Mouse (Mus musculus): ENCODE data around the gene Gm10097. TPM values are rescaled to one million over a fixed set of nuclear protein-coding genes. Genes with fewer than 3 reads are reported as not detected.

Gene Gm10097
- total and polyA plus RNA-seq, 2 experiments from 2014 or later, result 0.08 TPM; not detected in 1

DNA sequence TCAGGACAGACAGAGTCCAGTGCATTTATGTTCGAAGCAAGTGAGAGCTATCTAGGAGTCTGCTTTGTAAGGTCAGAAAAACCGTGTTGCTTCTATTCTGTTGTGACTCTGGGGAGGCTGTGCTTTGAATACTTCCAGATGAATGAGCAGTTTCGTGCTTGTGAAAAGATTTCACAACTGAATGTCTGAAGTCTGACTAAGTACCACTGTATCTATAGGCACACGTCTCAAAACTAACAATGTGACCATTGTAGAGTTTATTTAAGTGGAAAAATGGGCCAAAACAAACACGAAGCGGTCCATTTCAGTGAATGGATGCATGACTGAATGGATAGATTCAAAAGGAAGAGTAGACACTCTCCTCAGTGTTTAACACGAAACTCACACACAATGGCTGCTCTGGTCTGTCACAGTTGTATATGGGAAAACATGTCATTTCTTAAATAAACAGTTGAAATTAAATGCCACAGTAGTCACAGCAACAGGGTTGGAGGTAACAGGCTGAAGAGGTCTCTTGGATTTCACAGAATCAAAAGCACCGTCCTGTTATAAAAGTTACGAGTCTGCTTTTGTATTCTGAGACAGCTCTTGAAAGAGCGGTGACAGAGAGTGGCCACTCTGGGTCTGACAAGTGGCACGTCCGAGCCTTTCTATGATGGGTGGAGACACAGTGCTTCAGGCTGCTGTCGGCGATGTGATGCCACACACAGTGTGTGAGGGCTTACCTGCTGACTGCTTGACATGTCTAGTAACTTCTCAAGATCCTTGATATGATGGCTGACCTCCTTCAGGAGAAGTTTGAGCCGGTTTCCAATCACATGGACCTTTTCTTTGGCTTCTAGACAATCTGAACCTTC, 36.6 kb upstream of the Gm10097 start:
- Histone ChIP-seq H3K4me1 (ENCODE audit: insufficient read depth, low read length) (no peaks in the 10 kb centered on the region), H3K27ac (no peak overlapping the region), H3K4me2 (ENCODE audit: low read depth, low read length) (no peak overlapping the region), H3K27me3 (ENCODE audit: insufficient read depth, low read length) (no peaks in the 10 kb centered on the region), H3K9ac (replicated peaks; ENCODE audit: low read length) (no peak overlapping the region), H3K4me3 (ENCODE audit: low read length) (no peak overlapping the region), H3K36me3 (ENCODE audit: insufficient read depth, low read length) (peaks cover 18% of the 10 kb centered on the region), H3K9me3 (ENCODE audit: low read length) (no peaks in the 10 kb centered on the region)
- TF ChIP-seq CTCF (IDR thresholded peaks at IDR 0.05; ENCODE audit: low read depth), result no peak
- ATAC-seq, result peak; percentile 67
- WGBS, result 35% methylated on average over 15 of the region's 15 CpGs
- DNase-seq (ENCODE audit: low spot score), result no peak

DNA sequence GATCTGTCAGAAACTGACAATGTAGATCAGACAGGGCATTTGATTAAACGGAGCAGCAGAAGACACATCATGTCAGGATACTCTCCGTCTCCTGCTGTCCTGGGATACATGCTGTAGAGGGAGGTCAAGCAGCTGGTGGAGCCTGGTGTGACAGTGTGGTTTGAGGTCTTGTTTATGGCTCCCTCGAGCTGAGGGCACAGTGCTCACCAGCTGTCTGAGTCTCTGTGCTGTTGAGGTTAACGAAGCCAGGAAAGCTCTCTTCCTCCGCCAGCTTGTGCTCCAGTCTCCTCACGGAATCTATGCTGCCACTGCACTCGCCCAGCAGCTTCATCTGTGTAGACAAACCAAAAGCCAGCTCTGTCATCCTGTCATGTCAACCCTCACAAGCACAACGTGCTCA, 27.7 kb upstream of the Gm10097 start:
- Histone ChIP-seq H3K9ac (replicated peaks; ENCODE audit: low read length) (no peak overlapping the region), H3K27me3 (ENCODE audit: insufficient read depth, low read length) (no peaks in the 10 kb centered on the region), H3K9me3 (ENCODE audit: low read length) (no peaks in the 10 kb centered on the region), H3K4me1 (ENCODE audit: insufficient read depth, low read length) (no peaks in the 10 kb centered on the region), H3K36me3 (ENCODE audit: insufficient read depth, low read length) (peaks cover 29% of the 10 kb centered on the region; the same call in 1 of the 2 replicates), H3K27ac (no peak overlapping the region), H3K4me3 (ENCODE audit: low read length) (no peak overlapping the region), H3K4me2 (ENCODE audit: low read depth, low read length) (no peak overlapping the region)
- no peak for DNase-seq (ENCODE audit: low spot score)
- no peak for ATAC-seq
- 57% methylated on average over 8 of the region's 8 CpGs for WGBS
- TF ChIP-seq CTCF (IDR thresholded peaks at IDR 0.05; ENCODE audit: low read depth), result no peak

DNA sequence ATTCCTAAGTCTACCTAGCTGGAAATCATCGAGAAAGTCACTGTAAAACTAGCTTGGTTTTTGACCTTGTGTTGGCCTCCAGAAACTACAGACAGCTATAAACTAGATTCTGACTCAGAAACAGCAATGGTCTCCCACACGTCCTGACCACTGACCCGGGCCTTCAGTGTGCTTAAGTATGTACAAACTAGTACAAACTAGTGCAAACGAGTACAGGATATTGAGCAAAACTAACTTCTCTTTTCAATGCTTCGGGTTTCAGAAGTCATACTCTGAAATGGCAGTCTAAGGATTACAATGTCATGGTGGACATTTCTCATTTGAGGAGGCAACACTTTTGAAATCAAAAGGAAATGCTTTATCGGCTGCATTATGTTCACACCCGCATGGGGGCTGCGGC, 24.5 kb upstream of the Gm10097 start:
- TF ChIP-seq CTCF (IDR thresholded peaks at IDR 0.05; ENCODE audit: low read depth), result no peak
- Histone ChIP-seq H3K27ac (no peak overlapping the region), H3K36me3 (ENCODE audit: insufficient read depth, low read length) (peaks cover 33% of the 10 kb centered on the region), H3K27me3 (ENCODE audit: insufficient read depth, low read length) (no peaks in the 10 kb centered on the region), H3K4me1 (ENCODE audit: insufficient read depth, low read length) (no peaks in the 10 kb centered on the region), H3K4me2 (ENCODE audit: low read depth, low read length) (no peak overlapping the region), H3K4me3 (ENCODE audit: low read length) (no peak overlapping the region), H3K9ac (replicated peaks; ENCODE audit: low read length) (no peak overlapping the region), H3K9me3 (ENCODE audit: low read length) (no peaks in the 10 kb centered on the region)
- WGBS, result 95% methylated on average over 8 of the region's 8 CpGs
- no peak for DNase-seq (ENCODE audit: low spot score)
- no peak for ATAC-seq

GRCm38 (mm10) chr10:5045213-5045612, 23.8 kb upstream of the Gm10097 start:
- 65% methylated on average over 7 of the region's 7 CpGs for WGBS
- ATAC-seq (peak; percentile 53; the same call in 1 of the 2 replicates), DNase-seq (ENCODE audit: low spot score) (no peak)
- Histone ChIP-seq H3K9ac (replicated peaks; ENCODE audit: low read length) (no peak overlapping the region), H3K4me1 (ENCODE audit: insufficient read depth, low read length) (no peaks in the 10 kb centered on the region), H3K36me3 (ENCODE audit: insufficient read depth, low read length) (peaks cover 28% of the 10 kb centered on the region), H3K9me3 (ENCODE audit: low read length) (no peaks in the 10 kb centered on the region), H3K4me3 (ENCODE audit: low read length) (no peak overlapping the region), H3K27ac (no peak overlapping the region), H3K27me3 (ENCODE audit: insufficient read depth, low read length) (no peaks in the 10 kb centered on the region), H3K4me2 (ENCODE audit: low read depth, low read length) (no peak overlapping the region)
- no peak for TF ChIP-seq CTCF (IDR thresholded peaks at IDR 0.05; ENCODE audit: low read depth)

- Histone ChIP-seq H3K9ac (replicated peaks; ENCODE audit: low read length) (no peak overlapping the region), H3K27me3 (ENCODE audit: insufficient read depth, low read length) (no peaks in the 10 kb centered on the region), H3K4me2 (ENCODE audit: low read depth, low read length) (no peak overlapping the region), H3K9me3 (ENCODE audit: low read length) (no peaks in the 10 kb centered on the region), H3K4me1 (ENCODE audit: insufficient read depth, low read length) (no peaks in the 10 kb centered on the region), H3K36me3 (ENCODE audit: insufficient read depth, low read length) (peaks cover 23% of the 10 kb centered on the region), H3K27ac (no peak overlapping the region), H3K4me3 (ENCODE audit: low read length) (no peak overlapping the region)
- WGBS, result 90% methylated on average over 5 of the region's 5 CpGs
- no peak for TF ChIP-seq CTCF (IDR thresholded peaks at IDR 0.05; ENCODE audit: low read depth)
- DNase-seq (ENCODE audit: low spot score) (no peak), ATAC-seq (no peak)
These were observed 23.3 kb upstream of the Gm10097 start for GRCm38 (mm10) chr10:5045671-5046070.

DNA sequence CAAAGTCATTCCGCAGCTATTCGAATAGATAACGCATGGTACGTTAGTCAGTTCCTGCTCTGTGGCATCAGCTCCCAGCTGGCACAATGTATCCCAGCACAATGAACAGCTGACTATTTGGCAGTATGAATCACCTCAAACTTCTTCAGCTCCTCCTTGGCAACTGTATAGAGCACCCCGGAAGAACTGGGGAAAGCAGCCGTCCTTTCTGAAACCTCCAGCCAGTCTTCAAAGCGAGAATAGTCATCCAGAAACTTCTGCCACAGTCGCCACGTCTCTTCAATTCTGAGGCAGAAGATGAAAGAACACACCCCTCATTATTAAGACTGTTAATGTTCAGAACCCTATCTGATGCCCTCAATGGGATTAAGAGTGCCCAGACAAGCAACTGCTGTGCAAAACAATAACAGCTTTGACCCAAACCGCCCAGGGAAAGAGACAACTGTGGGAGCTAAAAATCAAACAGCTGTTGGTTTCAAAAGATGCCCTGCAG, 12.7 kb upstream of the Gm10097 start:
- DNase-seq (ENCODE audit: low spot score) (peak; percentile 20), ATAC-seq (peak; percentile 63; the same call in 1 of the 2 replicates)
- TF ChIP-seq CTCF (IDR thresholded peaks at IDR 0.05; ENCODE audit: low read depth), result no peak
- H3K4me1 ChIP-seq (ENCODE audit: insufficient read depth, low read length), result no peaks in the 10 kb centered on the region
- no peak overlapping the region for H3K9ac ChIP-seq (replicated peaks; ENCODE audit: low read length)
- WGBS, result 34% methylated on average over 10 of the region's 10 CpGs
- H3K27ac ChIP-seq, result no peak overlapping the region
- peaks cover 6% of the 10 kb centered on the region; the same call in 1 of the 2 replicates for H3K36me3 ChIP-seq (ENCODE audit: insufficient read depth, low read length)
- no peak overlapping the region for H3K4me2 ChIP-seq (ENCODE audit: low read depth, low read length)
- no peaks in the 10 kb centered on the region for H3K9me3 ChIP-seq (ENCODE audit: low read length)
- H3K4me3 ChIP-seq (ENCODE audit: low read length), result no peak overlapping the region
- no peaks in the 10 kb centered on the region for H3K27me3 ChIP-seq (ENCODE audit: insufficient read depth, low read length)

- no peaks in the 10 kb centered on the region for H3K27me3 ChIP-seq (ENCODE audit: insufficient read depth, low read length)
- H3K4me2 ChIP-seq (ENCODE audit: low read depth, low read length), result no peak overlapping the region
- H3K9ac ChIP-seq (replicated peaks; ENCODE audit: low read length), result no peak overlapping the region
- 80% methylated on average over 3 of the region's 3 CpGs for WGBS
- H3K36me3 ChIP-seq (ENCODE audit: insufficient read depth, low read length), result peaks cover 6% of the 10 kb centered on the region; the same call in 1 of the 2 replicates
- H3K9me3 ChIP-seq (ENCODE audit: low read length), result no peaks in the 10 kb centered on the region
- no peak overlapping the region for H3K27ac ChIP-seq
- no peak for TF ChIP-seq CTCF (IDR thresholded peaks at IDR 0.05; ENCODE audit: low read depth)
- no peaks in the 10 kb centered on the region for H3K4me1 ChIP-seq (ENCODE audit: insufficient read depth, low read length)
- no peak overlapping the region for H3K4me3 ChIP-seq (ENCODE audit: low read length)
- DNase-seq (ENCODE audit: low spot score) (no peak), ATAC-seq (no peak)
These were observed 12.1 kb upstream of the Gm10097 start for GRCm38 (mm10) chr10:5056940-5057339.
